Mouse (Mus musculus) C2C12 (cell line): Measurements from ENCODE around the gene Nsun2.

Source experiments
- CTCF ChIP-seq: IDR thresholded peaks from one replicate; pipeline ENCODE4 v1.5.1; 2011; ENCODE audit not compliant: control insufficient read depth, insufficient read depth, insufficient read length
- MAX ChIP-seq: IDR thresholded peaks from one replicate; pipeline ENCODE4 v1.6.1; 2011; ENCODE audit warnings: mild to moderate bottlenecking, control low read depth
- USF1 ChIP-seq: IDR thresholded peaks from one replicate; pipeline ENCODE4 v1.6.1; 2011; ENCODE audit warnings: low read depth, mild to moderate bottlenecking, control low read depth, moderate library complexity

DNA sequence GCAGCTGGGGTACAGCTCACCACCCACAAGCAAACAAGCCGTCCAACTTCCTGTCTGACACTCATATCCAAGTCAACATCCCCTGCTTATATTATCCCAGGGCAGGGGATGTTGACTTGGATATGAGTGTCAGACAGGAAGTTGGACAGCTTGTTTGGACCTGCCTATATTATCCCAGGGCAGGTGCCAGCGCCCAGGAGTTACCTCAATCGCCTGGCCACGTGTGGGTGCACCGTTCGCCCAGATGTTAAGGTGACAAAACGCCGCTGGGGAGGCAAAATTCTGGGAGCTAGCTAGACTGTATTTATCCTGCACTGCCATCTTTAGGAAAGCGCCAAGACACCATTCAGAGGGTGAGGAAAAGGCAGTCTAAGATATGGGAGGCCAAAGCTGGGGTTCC, 43.8 kb upstream of the Nsun2 start:
- no peak for TF ChIP-seq MAX
- TF ChIP-seq CTCF = no peak
- no peak for TF ChIP-seq USF1
